Mouse (Mus musculus): ENCODE measurements around the gene Slc9c1.

Slc9c1 gene

DNA sequence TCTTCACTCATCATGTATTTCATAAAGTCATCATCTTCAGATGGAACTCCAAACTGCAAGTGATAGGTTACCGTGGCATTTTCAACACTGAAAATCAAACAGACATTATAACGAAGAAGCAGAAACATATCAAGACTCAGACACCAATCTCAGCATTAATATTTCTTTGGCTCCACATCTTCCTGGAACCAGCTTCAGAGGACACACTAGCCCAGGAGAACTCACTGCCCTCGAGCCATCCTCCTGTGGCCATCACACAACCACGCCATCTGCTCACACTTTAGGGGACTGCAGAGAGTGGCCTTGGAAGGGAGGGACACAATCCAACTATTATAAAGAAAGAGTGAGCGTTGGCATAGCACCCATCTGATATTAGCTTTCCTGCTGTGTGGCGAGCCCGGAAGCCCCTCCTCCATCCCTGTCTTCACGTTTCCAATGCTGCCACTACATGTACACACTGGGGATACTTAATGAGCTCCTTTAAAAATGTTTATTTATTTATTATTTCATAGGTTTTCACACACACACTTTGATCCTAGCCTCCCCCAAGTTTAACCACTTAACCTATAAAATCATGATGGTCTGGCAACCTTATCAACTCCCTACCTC, 94.5 kb downstream of the Slc9c1 start:
- peak; percentile 19 to 42 for DNase-seq

DNA sequence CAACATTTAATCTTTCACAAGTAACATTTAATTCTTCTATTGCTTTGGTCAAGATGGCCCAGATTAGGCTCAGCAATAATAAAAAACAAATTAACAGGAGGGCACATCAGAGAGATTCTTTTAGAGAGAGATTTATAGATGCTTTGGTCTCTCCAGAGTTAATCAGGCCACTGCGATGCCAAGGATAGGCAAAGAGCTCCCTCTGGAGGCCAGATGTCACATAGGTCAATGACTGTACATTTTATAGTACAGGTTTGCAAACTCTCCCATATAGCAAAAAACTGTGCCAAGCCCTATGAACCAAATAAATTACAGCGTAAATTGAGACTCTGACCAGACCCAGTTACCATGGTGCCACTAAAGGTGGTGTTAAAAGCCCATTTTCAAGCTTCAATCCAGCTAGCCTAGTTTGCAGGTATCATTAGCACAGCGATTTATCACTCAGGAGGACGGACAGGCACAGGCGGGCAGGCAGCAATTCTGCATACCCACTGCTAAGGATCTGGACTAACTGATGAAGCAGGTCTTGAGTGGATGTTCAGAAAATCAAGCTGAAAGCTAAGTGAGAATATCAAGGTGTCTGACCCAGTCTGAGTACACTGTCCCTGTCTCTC, 95.3 kb downstream of the Slc9c1 start:
- DNase-seq, result peak; percentile 84 to 85

DNA sequence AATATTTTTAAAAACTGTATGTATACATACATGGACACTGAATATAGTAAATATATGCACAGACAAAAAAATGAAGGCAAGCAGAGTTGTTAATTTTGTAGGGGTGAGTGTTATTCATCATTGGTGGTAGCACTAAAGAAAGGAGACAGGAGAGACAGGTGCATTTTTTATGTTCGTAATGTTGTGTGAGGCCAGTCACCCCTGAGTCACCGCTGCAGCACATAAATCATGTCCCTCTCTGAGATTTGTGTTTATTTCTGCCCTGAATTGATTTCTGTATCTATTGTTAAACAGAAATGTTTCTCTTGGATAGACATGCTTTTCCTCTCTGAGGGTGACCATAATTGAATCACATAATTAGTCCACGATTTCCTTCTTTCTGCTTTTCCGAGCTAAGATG, 97.3 kb downstream of the Slc9c1 start:
- no peak for DNase-seq

DNA sequence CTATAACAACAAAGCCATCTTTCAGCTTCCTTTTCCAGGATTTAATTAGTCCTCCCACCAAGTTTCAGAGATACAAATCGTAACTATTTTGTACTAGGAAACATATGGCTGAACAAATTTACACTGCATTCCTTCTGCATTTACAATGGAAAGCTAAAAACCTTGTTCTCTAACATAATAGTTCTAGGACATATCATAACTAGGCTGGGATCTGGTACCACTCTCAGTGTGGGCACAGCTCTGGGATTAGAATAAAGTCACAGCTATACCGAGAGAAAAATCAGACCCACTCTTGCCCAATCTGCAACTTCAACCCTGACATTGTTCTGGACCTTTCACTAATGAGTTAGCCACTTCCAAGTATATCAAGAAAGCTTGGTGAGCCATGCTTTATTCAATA, 100.7 kb downstream of the Slc9c1 start:
- DNase-seq, result no peak

DNA sequence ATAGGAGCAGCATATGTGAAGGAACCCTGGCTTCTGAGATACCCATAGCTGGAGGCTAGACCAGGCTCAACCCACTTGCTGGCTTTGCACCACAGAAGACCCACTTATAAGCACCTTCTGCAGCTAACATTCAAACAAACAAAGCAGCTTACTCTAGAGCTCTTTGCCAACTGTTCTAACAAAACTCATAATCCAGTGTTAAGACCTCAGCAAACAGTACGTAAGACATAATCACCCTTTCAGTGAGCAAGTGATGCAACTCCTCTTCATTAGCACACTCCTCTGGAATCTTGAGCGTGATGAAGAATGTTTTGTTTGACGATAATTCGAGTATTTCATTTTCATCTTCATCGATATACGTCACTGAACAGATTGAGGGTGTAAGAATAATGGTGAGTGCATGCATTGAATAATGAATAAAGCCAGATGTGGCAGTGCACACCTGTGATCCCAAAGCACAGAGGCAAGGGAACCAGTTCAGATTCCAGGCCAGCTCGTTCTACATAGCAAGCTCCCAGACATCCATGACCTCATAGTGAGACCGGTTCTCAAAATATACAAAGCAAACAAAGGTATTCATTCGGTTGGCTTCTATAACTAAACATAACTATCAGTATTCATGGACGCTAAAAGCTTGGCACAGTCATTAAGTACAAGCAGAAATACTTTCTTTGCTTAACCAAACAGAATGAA, 105.1 kb downstream of the Slc9c1 start:
- no peak for DNase-seq

DNA sequence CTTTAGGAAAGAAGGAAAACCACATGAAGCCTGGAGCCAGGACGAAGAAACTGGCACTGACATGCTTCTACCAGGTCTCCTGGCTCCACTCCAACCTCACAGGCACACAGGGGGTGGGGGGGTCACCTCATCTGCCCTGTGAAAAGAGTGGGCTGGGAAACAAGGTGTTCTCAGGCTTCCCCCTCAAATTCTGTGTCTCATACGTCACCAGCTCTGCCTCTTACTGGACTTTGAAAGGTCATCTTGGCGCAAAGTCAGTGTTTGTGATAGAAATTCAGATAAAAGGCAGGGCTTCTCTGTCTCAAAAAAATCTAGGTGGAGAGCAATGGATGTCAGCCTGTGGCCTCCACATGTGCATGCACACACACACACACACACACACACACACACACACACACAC, 106.2 kb downstream of the Slc9c1 start:
- peak in 1 of 2 experiments; percentile 16 for DNase-seq

DNA sequence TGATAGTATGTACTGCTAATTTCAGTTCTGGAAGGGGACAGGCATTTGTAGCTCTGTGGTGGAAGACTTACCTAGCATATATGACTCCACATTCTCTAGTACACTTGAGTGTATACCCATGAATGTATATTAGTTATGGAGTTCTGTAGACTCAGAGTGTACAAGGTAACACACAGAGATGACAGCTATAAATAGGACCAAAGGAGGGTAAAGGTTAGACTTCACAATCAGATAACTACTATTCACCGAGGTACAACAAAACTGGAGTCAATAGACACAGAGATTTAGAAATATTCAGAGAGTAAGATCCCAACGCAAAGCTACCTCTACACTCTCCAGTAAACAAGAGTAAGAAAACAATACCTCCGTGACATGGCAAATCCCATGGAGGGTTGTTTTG, 108.8 kb downstream of the Slc9c1 start:
- no peak for DNase-seq

DNA sequence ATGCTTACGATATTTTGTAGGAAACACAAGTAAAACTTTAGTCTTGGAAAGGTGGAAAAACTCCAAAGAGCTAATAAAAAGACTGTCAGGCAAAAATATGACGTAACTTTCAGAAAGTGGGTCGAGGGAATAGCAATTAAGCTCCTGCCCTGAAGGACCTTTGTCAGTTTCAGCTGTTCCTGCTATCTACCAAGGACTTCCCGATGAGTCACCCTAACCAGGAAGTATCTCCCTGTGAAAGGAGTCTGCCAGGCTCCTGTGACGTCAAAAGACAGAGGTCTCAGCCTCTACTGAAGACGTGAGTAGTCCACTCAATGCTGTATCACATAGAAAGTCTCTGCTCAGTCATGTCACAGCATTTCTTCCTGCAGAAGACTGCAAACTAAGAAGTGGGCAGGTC, 109.3 kb downstream of the Slc9c1 start:
- no peak for DNase-seq

DNA sequence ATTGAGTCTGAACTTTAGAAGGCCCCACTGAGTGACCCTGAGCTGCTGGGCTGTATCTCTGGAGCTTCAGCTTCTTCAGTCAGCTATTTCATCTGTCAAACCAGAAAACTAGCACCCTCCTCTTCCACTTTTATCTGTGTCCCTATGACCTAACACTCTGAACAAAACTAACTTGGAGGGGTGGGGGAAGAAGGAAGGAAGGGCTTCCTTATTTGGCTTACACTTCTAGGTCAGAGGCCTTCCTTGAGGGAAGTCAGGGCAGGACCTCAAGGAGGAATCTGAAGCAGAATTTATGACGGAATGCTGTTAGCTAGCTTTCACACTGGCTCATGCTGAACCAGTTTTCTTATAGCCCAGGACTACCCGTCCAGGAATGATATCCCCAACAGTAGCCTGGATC, 116.4 kb downstream of the Slc9c1 start:
- DNase-seq, result no peak

DNA sequence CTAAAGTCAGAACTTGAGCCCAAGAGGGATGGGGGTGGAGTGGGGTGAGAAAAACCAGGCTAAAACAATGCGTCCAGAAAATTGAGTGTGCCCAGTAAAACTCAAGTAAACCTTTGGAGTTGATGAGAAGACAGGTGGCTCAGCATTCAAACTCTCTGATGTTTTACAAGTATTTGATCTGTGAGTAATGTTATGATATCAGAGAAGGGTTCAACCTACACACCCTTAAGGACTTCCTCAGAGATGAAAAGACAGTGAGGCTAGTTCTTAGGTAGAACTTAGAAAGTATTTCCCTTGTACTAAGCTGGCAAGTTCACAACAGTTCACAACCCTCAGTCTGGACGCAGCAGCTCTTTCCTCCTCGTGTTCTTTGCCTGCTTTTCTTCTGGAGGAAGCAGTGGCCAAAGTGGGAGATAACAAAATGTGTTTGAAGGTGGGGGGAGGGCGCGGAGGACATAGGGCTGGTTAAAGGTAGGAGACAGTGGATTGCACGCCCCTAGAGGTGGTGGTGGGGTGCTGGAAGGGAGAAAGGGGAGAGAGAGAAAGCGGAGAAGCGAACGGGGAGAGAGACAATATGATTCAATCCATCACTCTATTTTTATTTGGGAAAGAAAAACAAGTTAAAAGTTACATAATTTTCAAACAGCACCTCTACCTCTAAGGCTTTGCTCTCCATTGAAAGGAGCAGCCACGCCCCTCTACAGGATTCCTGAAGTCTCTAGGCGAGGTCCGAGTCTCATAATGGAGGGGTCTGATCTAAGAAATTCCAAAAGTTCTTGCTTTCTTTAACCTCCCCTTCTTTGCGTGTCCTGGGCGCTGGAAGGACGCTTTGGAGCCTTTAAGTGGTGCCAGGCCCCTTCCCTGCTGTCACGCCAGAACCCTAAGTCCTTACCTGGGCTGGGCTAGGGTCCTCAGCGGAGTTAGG, 118.2 kb downstream of the Slc9c1 start:
- no peak for DNase-seq

DNA sequence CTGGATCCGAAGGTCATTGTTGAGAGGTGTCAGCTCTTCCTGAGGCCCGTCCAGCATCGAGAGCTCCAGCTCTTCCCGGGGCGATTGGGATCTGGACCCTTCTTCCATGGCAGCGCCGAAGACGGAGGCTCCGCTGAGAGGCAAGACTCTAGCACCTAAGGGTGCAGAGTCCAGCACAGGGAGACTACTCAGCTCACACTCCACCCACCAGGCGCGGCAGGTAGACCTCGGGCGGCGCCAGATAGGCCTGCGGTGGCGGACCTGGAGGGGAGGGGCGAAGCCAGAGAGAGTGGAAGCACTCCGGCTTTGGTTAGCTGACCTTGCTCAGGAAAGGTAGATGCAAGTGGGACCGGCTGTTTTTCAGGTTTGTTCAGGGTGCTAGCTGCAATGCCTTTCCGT, 118.8 kb downstream of the Slc9c1 start, which contains the start of gene BC016579:
BC016579 (minus strand) TSS at position 135 of the 399 bp plus-strand sequence.
- no peak for DNase-seq

DNA sequence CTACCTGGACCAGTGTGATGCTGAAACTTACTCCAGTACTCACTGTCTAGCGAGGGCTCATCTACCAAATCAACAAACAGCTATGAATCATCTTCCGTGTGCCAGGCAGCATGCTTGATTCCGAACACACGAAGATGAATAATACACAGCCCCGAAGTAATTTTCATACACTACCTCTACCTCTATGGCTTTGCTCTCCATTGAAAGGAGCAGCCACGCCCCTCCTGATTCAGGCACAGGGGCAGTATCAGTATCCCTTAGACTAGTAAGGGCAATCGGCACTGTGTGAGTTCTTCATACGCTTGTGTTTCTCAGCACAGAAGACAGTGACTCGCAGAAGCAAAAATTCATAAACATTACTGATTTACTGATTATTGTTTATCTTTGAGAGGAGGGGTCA, 119.4 kb downstream of the Slc9c1 start:
- no peak for DNase-seq
